Mouse (Mus musculus): ENCODE measurements around the gene Pou5f1.
A peak's percentile ranks its signal among the peaks of the same experiment; 100 is the strongest.
"Not testable (repeated sequence)": the region's sequence is repeated elsewhere in the genome, so short reads cannot be mapped to it uniquely, and the experiment has no call there.

The Pou5f1 gene

GRCm38 (mm10) chr17:35505776-35506175 is at the start of gene Pou5f1:
Pou5f1 (plus strand) TSS chr17:35506018.
- DNase-seq (ENCODE audit: low spot score), result no peak

- not testable (repeated sequence) for DNase-seq (ENCODE audit: low spot score)
These were observed 47.6 kb upstream of the Pou5f1 start for GRCm38 (mm10) chr17:35458247-35458646.

GRCm38 (mm10) chr17:35460513-35461341 is 45.1 kb upstream of the Pou5f1 start:
- not testable (repeated sequence) for DNase-seq (ENCODE audit: low spot score)

- peak; percentile 35 for DNase-seq (ENCODE audit: low spot score)
These were observed 40.2 kb upstream of the Pou5f1 start for GRCm38 (mm10) chr17:35465651-35466050.

- DNase-seq (ENCODE audit: low spot score), result not testable (repeated sequence)
These were observed 36.9 kb upstream of the Pou5f1 start for GRCm38 (mm10) chr17:35468936-35469335.

- DNase-seq (ENCODE audit: low spot score), result peak; percentile 24
These were observed 35.7 kb upstream of the Pou5f1 start, which contains the start of gene H2-Q10 for GRCm38 (mm10) chr17:35469842-35470751. H2-Q10 (plus strand) TSS chr17:35470089.

- peak; percentile 75 for DNase-seq (ENCODE audit: low spot score)
These were observed 21.8 kb upstream of the Pou5f1 start for GRCm38 (mm10) chr17:35484066-35484465.

- peak; percentile 5 for DNase-seq (ENCODE audit: low spot score)
These were observed 20.1 kb upstream of the Pou5f1 start for GRCm38 (mm10) chr17:35485702-35486101.

GRCm38 (mm10) chr17:35486726-35487125 is 19.1 kb upstream of the Pou5f1 start:
- no peak for DNase-seq (ENCODE audit: low spot score)

GRCm38 (mm10) chr17:35488041-35488440 is 17.8 kb upstream of the Pou5f1 start:
- no peak for DNase-seq (ENCODE audit: low spot score)

- DNase-seq (ENCODE audit: low spot score), result peak; percentile 11
These were observed 15.5 kb upstream of the Pou5f1 start for GRCm38 (mm10) chr17:35490320-35490719.

- DNase-seq (ENCODE audit: low spot score), result no peak
These were observed 8.7 kb upstream of the Pou5f1 start for GRCm38 (mm10) chr17:35497124-35497523.

- DNase-seq (ENCODE audit: low spot score), result peak; percentile 28
These were observed 3.6 kb upstream of the Pou5f1 start for GRCm38 (mm10) chr17:35502226-35502625.

GRCm38 (mm10) chr17:35502762-35503161 is 3.1 kb upstream of the Pou5f1 start:
- DNase-seq (ENCODE audit: low spot score), result no peak

- no peak for DNase-seq (ENCODE audit: low spot score)
These were observed 2.0 kb upstream of the Pou5f1 start for GRCm38 (mm10) chr17:35503849-35504248.

- DNase-seq (ENCODE audit: low spot score), result no peak
These were observed 963 bp upstream of the Pou5f1 start for GRCm38 (mm10) chr17:35504628-35505481.

- no peak for DNase-seq (ENCODE audit: low spot score)
These were observed 1.1 kb downstream of the Pou5f1 start for GRCm38 (mm10) chr17:35506881-35507280.

GRCm38 (mm10) chr17:35507556-35508260 is 1.9 kb downstream of the Pou5f1 start:
- no peak for DNase-seq (ENCODE audit: low spot score)

- DNase-seq (ENCODE audit: low spot score), result not testable (repeated sequence)
These were observed 2.5 kb downstream of the Pou5f1 start for GRCm38 (mm10) chr17:35508279-35508678.

GRCm38 (mm10) chr17:35509284-35509683 is 3.5 kb downstream of the Pou5f1 start:
- DNase-seq (ENCODE audit: low spot score), result peak; percentile 71

Measured in embryo, embryonic 10 days (tissue).